Mouse (Mus musculus) c-Kit-positive CD71-positive TER-119-positive erythroid progenitor cells, embryonic 14.5 days (primary cell): ENCODE results near the gene Cpne2.

Source experiments
- DNase-seq: peaks from one replicate; pipeline ENCODE4 v3.0.0-alpha.2; 2013; ENCODE audit warnings: low spot score

The Cpne2 gene

DNA sequence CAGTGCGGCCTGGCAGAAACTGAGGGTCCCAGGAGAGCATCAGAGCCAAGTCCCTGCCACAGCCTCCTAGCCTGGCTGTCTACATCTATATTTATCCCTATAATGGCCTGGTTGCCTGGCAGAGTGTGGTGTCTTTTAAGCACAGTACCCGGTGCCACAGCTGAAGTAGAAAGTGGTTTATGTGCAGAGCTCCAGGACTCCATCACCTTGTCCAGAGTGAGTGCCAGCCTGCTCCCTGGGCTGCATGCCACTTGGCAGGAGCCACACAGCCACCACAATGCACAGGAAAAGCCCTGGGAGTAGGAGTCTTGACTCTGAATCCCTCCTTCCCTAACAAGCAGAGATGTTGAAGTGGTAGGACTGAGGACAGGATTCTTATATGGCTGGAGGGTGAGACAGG lies 4.7 kb downstream of the Cpne2 start:
- DNase-seq: no peak

GRCm38 (mm10) chr8:94540025-94540424 lies 7.2 kb downstream of the Cpne2 start:
- DNase-seq: no peak

DNA sequence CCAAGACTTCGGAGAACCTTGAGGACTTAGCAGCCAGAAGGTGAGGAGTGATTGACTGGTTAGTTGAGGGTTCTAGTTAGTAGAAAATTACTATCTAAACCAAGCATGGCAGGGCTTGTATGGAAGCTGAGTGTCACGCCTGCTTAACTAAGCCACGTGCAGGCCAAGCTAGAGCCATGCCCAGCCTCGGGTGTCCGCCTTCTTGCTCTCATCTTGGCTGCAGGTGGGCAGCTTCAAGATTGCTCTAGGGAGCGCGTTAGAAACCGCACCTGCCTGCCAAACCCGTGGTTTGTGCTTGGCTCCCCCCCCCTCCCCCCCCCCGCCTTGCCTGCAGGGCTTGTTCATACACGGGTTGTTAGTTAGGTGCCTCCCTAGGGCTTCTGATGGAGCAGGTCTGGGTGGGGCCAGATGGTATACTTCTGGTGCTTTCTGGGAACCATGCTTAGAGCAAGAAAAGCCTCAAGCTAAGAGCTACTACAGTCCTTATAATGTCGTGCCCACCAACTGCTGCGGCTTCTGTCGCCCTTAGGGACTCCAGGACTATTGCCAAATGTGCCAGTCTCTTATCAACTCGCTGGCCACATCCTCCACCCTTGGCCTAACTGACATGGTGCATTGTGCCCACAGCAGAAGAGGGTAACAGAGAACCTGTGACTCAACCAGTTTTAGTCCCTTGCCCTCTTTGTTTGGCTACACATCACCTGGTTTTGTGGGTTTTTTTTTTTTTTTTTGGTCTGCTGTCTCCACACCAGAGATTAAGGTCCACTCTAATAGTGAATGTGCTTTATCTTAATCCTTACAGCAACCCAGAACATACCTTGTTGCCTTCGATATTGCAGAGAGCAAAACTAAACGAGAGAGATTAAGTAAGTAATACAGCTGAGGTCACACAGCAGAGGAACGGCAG lies 8.4 kb downstream of the Cpne2 start:
- DNase-seq: no peak

- no peak for DNase-seq
Observed at GRCm38 (mm10) chr8:94543981-94544380, 11.2 kb downstream of the Cpne2 start.

GRCm38 (mm10) chr8:94549041-94549440 lies 16.3 kb downstream of the Cpne2 start:
- no peak for DNase-seq

DNA sequence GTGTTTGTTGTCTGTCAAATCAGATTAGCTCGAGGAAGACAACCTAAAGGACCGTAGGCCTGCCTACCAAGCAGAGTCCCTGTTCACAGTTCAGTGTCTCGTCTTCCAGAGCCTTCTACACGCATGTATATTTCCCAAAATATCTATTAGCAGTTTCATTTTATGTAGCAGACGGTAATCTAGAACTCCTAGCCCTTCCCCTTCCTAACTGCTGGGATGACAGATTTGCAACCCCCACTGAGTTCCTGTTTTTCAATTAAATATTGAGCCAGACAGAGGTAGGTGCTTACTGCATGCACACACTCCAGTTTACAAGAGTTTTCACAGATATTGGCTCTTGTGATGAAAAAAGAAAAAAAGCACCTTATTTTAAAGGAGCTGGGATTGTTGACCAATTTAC lies 16.7 kb downstream of the Cpne2 start:
- no peak for DNase-seq

GRCm38 (mm10) chr8:94549998-94550397 lies 17.2 kb downstream of the Cpne2 start:
- no peak for DNase-seq

GRCm38 (mm10) chr8:94551471-94552422 lies 19.0 kb downstream of the Cpne2 start:
- no peak for DNase-seq

GRCm38 (mm10) chr8:94552696-94553095 lies 19.9 kb downstream of the Cpne2 start:
- no peak for DNase-seq

DNA sequence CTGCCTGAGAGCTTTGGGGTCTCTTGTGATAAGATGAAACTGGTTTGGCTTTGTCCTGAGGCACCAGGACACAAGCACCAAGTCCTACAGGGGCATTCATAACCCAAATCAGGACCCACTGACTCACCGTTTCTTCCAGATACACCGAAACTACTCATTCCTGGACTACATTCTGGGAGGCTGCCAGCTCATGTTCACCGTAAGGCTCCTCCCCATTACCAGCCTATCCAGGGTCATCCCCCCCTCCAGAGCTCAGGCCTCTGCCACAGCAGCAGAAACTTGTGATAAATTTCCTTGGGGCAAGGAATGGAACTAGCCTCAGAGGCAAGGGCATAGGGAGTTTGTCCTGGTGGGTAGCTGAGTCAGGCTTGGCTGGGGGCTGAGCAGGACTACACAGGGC lies 24.5 kb downstream of the Cpne2 start:
- DNase-seq: no peak

DNA sequence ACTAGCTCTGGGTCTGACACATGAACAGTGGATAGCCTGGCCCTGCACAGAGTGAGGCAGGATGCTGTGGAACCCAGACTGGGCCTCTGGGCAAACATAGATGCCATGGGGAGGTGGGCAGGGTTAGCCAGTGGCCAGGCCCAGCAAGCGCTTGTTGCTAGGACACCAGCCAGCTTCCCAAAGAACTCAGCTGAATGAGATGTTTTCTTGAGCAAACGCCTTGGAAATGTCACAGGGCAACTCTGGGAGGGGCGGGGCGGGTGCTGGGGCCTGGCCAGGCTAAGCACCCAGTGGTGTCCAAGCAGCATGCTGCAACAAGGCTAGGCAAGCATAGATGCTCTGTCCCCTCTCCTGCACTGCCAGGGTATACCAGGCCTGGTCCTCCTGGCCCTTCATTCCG lies 28.5 kb downstream of the Cpne2 start:
- DNase-seq: no peak

DNA sequence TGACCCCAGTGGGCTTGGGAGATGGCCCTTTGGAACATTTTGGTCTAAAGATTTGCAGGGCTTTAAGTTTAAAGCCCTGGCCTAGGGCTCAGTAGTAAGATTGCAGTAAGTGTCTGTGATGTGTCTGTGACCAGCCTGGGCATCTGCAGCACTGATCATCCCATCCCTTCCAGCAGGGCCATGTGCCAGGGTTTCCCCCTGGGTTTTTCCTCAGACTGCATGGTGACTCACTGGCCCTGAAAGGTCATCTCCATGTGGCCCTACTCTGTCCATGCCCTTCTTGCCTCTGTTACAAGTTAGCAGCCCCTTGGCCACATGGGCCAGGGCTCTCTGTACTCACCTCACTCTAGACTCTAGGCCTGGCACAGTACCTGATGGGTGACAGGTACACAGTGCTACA lies 31.6 kb downstream of the Cpne2 start:
- DNase-seq: no peak

GRCm38 (mm10) chr8:94566033-94566432 lies 33.2 kb downstream of the Cpne2 start:
- DNase-seq: no peak

GRCm38 (mm10) chr8:94566446-94567158 lies 33.8 kb downstream of the Cpne2 start:
- no peak for DNase-seq

- DNase-seq: no peak
Observed at GRCm38 (mm10) chr8:94567159-94567849, 34.5 kb downstream of the Cpne2 start.

GRCm38 (mm10) chr8:94568098-94568497 lies 35.3 kb downstream of the Cpne2 start:
- DNase-seq: no peak

GRCm38 (mm10) chr8:94569419-94569818 lies 36.6 kb downstream of the Cpne2 start:
- DNase-seq: no peak

DNA sequence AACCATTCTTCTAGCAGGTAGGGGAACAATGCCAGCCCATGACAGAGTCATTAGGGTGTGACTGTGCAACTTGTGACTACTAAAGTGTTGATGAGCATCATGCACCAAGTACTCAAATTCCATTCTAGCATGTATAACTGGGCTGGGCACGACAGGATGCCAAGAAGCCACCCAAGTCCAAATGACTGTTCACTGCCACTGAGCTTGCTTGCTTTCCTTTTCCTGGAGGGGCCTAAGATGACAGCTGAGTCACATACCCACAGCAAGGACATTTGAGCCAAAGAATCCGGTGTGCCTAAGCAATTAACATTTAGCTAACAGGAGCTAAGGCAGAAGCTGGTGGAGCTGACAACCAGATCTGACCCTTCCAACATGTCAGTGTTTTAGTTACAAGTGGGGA lies 39.1 kb downstream of the Cpne2 start:
- no peak for DNase-seq

- no peak for DNase-seq
Observed at GRCm38 (mm10) chr8:94574159-94574907, 41.5 kb downstream of the Cpne2 start.

DNA sequence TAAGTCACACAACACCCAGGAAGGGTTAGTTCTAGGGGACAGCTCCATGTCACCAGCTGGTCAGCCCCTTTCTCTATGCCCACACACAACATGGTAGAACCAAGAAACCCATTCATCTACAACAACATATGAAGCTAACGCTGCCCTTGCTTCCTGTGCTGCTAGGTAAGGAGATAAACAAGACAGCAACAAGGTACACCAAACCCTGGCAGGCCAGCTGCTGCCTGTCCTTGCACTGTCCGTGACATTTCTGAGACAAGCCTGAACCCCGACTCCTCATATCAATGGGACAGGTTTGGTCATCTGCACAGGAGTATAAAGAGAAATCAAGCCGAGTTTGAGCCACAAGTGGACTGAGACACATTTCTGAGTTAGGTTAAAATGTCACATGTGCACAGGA lies 42.4 kb downstream of the Cpne2 start:
- DNase-seq: no peak
